Mouse (Mus musculus): ENCODE data around the gene Syt12.

Gene Syt12

GRCm38 (mm10) chr19:4446661-4447420 lies 30.4 kb downstream of the Syt12 start:
- DNase-seq, result no peak

GRCm38 (mm10) chr19:4442408-4442807 lies 34.8 kb downstream of the Syt12 start:
- peak; percentile 66 for DNase-seq

GRCm38 (mm10) chr19:4441621-4442161 lies 35.6 kb downstream of the Syt12 start:
- peak; percentile 39 for DNase-seq

- peak; percentile 55 for DNase-seq
Measured at GRCm38 (mm10) chr19:4441090-4441591, 36.1 kb downstream of the Syt12 start.

GRCm38 (mm10) chr19:4440222-4440621 lies 37.0 kb downstream of the Syt12 start:
- DNase-seq, result peak; percentile 49

GRCm38 (mm10) chr19:4439161-4439801 lies 38.0 kb downstream of the Syt12 start, which contains the start of gene Rhod:
TSS of gene Rhod (minus strand) at chr19:4439432.
- DNase-seq, result peak; percentile 66

GRCm38 (mm10) chr19:4438791-4439160 lies 38.5 kb downstream of the Syt12 start:
- no peak for DNase-seq

GRCm38 (mm10) chr19:4437886-4438285 lies 39.4 kb downstream of the Syt12 start:
- no peak for DNase-seq

- no peak for DNase-seq
Measured at GRCm38 (mm10) chr19:4436254-4436653, 41.0 kb downstream of the Syt12 start.

- DNase-seq, result no peak
Measured at GRCm38 (mm10) chr19:4434999-4435398, 42.2 kb downstream of the Syt12 start.

GRCm38 (mm10) chr19:4433756-4434155 lies 43.5 kb downstream of the Syt12 start:
- DNase-seq, result no peak

GRCm38 (mm10) chr19:4430091-4430620 lies 47.1 kb downstream of the Syt12 start:
- DNase-seq, result no peak

GRCm38 (mm10) chr19:4425610-4426366 lies 51.5 kb downstream of the Syt12 start:
- peak; percentile 45 for DNase-seq

- no peak for DNase-seq
Measured at GRCm38 (mm10) chr19:4423021-4423420, 54.2 kb downstream of the Syt12 start.

- no peak for DNase-seq
Measured at GRCm38 (mm10) chr19:4422581-4422980, 54.7 kb downstream of the Syt12 start.

- DNase-seq, result no peak
Measured at GRCm38 (mm10) chr19:4420153-4420910, 56.9 kb downstream of the Syt12 start.

- no peak for DNase-seq
Measured at GRCm38 (mm10) chr19:4419711-4420110, 57.5 kb downstream of the Syt12 start.

GRCm38 (mm10) chr19:4417713-4418112 lies 59.5 kb downstream of the Syt12 start:
- DNase-seq, result no peak

GRCm38 (mm10) chr19:4417183-4417582 lies 60.1 kb downstream of the Syt12 start:
- peak; percentile 72 for DNase-seq

GRCm38 (mm10) chr19:4414631-4415030 lies 62.6 kb downstream of the Syt12 start:
- no peak for DNase-seq

- no peak for DNase-seq
Measured at GRCm38 (mm10) chr19:4409062-4409461, 68.2 kb downstream of the Syt12 start.

GRCm38 (mm10) chr19:4404840-4405239 lies 72.4 kb downstream of the Syt12 start:
- DNase-seq, result no peak

Measured in liver (tissue).